Mouse (Mus musculus): ENCODE measurements around the gene Fam185a. TPM values are rescaled to one million over a fixed set of nuclear protein-coding genes. Genes with fewer than 3 reads are reported as not detected.

Gene Fam185a
- total and polyA plus RNA-seq, 3 experiments = 4.5 to 19.9 (median 18.4) TPM

DNA sequence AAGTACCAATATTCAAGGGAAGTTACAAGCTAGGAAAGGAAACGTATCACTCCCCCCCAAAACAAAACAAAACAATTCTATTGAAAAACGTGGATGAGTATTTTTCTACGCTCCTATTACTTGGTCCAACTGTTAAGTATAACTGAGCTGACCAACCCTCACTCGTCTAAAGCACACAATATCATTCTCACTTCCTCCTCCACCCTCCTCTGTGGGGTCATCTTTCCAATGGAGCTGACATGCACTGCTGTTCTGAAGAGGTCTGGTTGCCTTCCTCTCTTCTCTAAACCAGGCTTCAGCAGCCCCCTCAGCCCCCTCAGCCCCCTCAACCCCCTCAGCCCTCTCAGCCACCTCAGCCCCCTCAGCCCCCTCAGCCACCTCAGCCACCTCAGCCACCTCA is 85.0 kb downstream of the Fam185a start:
- DNase-seq = no peak
- no peaks in the 10 kb centered on the region for H3K79me2 ChIP-seq (replicated peaks; ENCODE audit: control insufficient read depth, insufficient read depth, low read length)
- WGBS = 59% methylated on average over 4 of the region's 4 CpGs
- intact Hi-C loops (cut with DNase I) = no loop called here
- no peak overlapping the region for H3K9ac ChIP-seq (ENCODE audit: low read depth, low read length)
- no peak overlapping the region for H3K4me3 ChIP-seq
- H3K27me3 ChIP-seq (ENCODE audit: control insufficient read depth, insufficient read depth, low read length) = no peaks in the 10 kb centered on the region
- H3K4me1 ChIP-seq (ENCODE audit: control insufficient read depth, insufficient read depth, low read length) = no peaks in the 10 kb centered on the region
- TF ChIP-seq EP300 (IDR thresholded peaks at IDR 0.05; ENCODE audit: insufficient read depth, low read depth, low read length) = no peak
- no peak for TF ChIP-seq CTCF (IDR thresholded peaks at IDR 0.05)
- TF ChIP-seq POLR2A (IDR thresholded peaks at IDR 0.05; ENCODE audit: insufficient read depth, low read depth, low read length) = no peak
- H3K27ac ChIP-seq = no peak overlapping the region
- H3K36me3 ChIP-seq (ENCODE audit: control insufficient read depth, insufficient read depth, low read length) = no peaks in the 10 kb centered on the region

DNA sequence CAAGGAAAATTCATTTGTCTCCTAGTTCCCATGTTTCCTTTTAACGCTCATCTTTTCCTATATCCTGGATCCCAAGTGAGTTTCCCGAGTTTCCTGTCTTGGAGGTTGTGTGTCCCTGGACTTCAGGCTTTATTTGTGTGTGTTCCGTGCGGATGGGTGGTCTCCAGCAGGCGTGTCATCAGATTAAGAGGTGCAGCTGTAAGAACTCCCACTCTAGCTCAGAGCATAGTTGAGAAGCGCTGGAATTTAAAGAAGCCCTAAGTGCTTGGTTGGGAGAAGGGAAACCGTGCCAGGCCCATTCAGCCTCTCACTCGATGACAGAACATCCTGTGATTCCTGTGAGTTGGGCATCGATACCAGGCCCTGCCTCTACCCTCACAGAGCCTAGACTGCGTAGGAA is 88.6 kb downstream of the Fam185a start:
- no peaks in the 10 kb centered on the region for H3K27me3 ChIP-seq (ENCODE audit: control insufficient read depth, insufficient read depth, low read length)
- no peak for DNase-seq
- H3K9ac ChIP-seq (ENCODE audit: low read depth, low read length) = no peak overlapping the region
- H3K4me1 ChIP-seq (ENCODE audit: control insufficient read depth, insufficient read depth, low read length) = no peaks in the 10 kb centered on the region
- 34% methylated on average over 10 of the region's 10 CpGs for WGBS
- intact Hi-C loops (cut with DNase I) = no loop called here
- no peaks in the 10 kb centered on the region for H3K79me2 ChIP-seq (replicated peaks; ENCODE audit: control insufficient read depth, insufficient read depth, low read length)
- TF ChIP-seq EP300 (IDR thresholded peaks at IDR 0.05; ENCODE audit: insufficient read depth, low read depth, low read length) = no peak
- TF ChIP-seq CTCF (IDR thresholded peaks at IDR 0.05) = no peak
- no peak for TF ChIP-seq POLR2A (IDR thresholded peaks at IDR 0.05; ENCODE audit: insufficient read depth, low read depth, low read length)
- no peaks in the 10 kb centered on the region for H3K36me3 ChIP-seq (ENCODE audit: control insufficient read depth, insufficient read depth, low read length)
- no peak overlapping the region for H3K27ac ChIP-seq
- H3K4me3 ChIP-seq = no peak overlapping the region

DNA sequence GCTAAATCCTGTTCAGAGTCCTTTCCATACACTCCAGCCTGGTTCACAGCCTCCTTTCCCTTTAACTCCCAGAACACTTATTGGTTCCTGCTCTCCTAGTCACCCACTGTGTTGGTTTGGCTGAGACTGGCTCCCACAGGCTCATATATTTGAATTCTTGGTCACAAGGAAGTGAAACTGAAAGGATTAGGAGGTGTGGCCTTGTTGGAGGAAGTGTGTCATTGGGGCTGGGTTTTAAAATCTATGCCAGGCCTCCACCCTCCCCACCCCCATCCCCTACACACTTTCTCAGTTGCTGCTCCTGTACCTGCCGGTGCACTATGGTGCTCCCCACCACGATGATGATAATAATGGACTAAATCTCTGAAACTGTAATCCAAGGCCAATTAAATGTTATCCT is 92.8 kb downstream of the Fam185a start:
- Histone ChIP-seq H3K79me2 (replicated peaks; ENCODE audit: control insufficient read depth, insufficient read depth, low read length) (no peaks in the 10 kb centered on the region), H3K4me1 (ENCODE audit: control insufficient read depth, insufficient read depth, low read length) (no peaks in the 10 kb centered on the region), H3K36me3 (ENCODE audit: control insufficient read depth, insufficient read depth, low read length) (no peaks in the 10 kb centered on the region), H3K27me3 (ENCODE audit: control insufficient read depth, insufficient read depth, low read length) (no peaks in the 10 kb centered on the region), H3K27ac (no peak overlapping the region), H3K4me3 (no peak overlapping the region), H3K9ac (ENCODE audit: low read depth, low read length) (no peak overlapping the region)
- TF ChIP-seq CTCF (IDR thresholded peaks at IDR 0.05) = no peak
- TF ChIP-seq EP300 (IDR thresholded peaks at IDR 0.05; ENCODE audit: insufficient read depth, low read depth, low read length) = no peak
- no peak for TF ChIP-seq POLR2A (IDR thresholded peaks at IDR 0.05; ENCODE audit: insufficient read depth, low read depth, low read length)
- DNase-seq = no peak
- 95% methylated on average over 2 of the region's 2 CpGs for WGBS
- intact Hi-C loops (cut with DNase I) = no loop called here

GRCm38 (mm10) chr5:21518207-21518606 is 93.4 kb downstream of the Fam185a start:
- Histone ChIP-seq H3K27me3 (ENCODE audit: control insufficient read depth, insufficient read depth, low read length) (no peaks in the 10 kb centered on the region), H3K36me3 (ENCODE audit: control insufficient read depth, insufficient read depth, low read length) (no peaks in the 10 kb centered on the region), H3K4me1 (ENCODE audit: control insufficient read depth, insufficient read depth, low read length) (no peaks in the 10 kb centered on the region), H3K4me3 (no peak overlapping the region), H3K27ac (no peak overlapping the region), H3K9ac (ENCODE audit: low read depth, low read length) (no peak overlapping the region), H3K79me2 (replicated peaks; ENCODE audit: control insufficient read depth, insufficient read depth, low read length) (no peaks in the 10 kb centered on the region)
- no peak for DNase-seq
- 88% methylated on average over 4 of the region's 4 CpGs for WGBS
- intact Hi-C loops (cut with DNase I) = no loop called here
- TF ChIP-seq CTCF (IDR thresholded peaks at IDR 0.05) (no peak), POLR2A (IDR thresholded peaks at IDR 0.05; ENCODE audit: insufficient read depth, low read depth, low read length) (no peak)

GRCm38 (mm10) chr5:21519166-21519565 is 94.4 kb downstream of the Fam185a start:
- DNase-seq = no peak
- no peak overlapping the region for H3K9ac ChIP-seq (ENCODE audit: low read depth, low read length)
- no peak overlapping the region for H3K4me3 ChIP-seq
- no peaks in the 10 kb centered on the region for H3K4me1 ChIP-seq (ENCODE audit: control insufficient read depth, insufficient read depth, low read length)
- TF ChIP-seq EP300 (IDR thresholded peaks at IDR 0.05; ENCODE audit: insufficient read depth, low read depth, low read length) = no peak
- no peak for TF ChIP-seq POLR2A (IDR thresholded peaks at IDR 0.05; ENCODE audit: insufficient read depth, low read depth, low read length)
- TF ChIP-seq CTCF (IDR thresholded peaks at IDR 0.05) = no peak
- intact Hi-C loops (cut with DNase I) = no loop called here
- no peaks in the 10 kb centered on the region for H3K79me2 ChIP-seq (replicated peaks; ENCODE audit: control insufficient read depth, insufficient read depth, low read length)
- WGBS = 82% methylated on average over 3 of the region's 3 CpGs
- H3K36me3 ChIP-seq (ENCODE audit: control insufficient read depth, insufficient read depth, low read length) = no peaks in the 10 kb centered on the region
- H3K27ac ChIP-seq = no peak overlapping the region
- H3K27me3 ChIP-seq (ENCODE audit: control insufficient read depth, insufficient read depth, low read length) = no peaks in the 10 kb centered on the region

GRCm38 (mm10) chr5:21526835-21527485 is 102.2 kb downstream of the Fam185a start:
- TF ChIP-seq POLR2A (IDR thresholded peaks at IDR 0.05; ENCODE audit: insufficient read depth, low read depth, low read length) = no peak
- TF ChIP-seq CTCF (IDR thresholded peaks at IDR 0.05) = no peak
- no peak for TF ChIP-seq EP300 (IDR thresholded peaks at IDR 0.05; ENCODE audit: insufficient read depth, low read depth, low read length)
- no peaks in the 10 kb centered on the region for H3K27me3 ChIP-seq (ENCODE audit: control insufficient read depth, insufficient read depth, low read length)
- H3K4me1 ChIP-seq (ENCODE audit: control insufficient read depth, insufficient read depth, low read length) = peaks cover 4% of the 10 kb centered on the region
- 56% methylated on average over 11 of the region's 11 CpGs for WGBS
- no peaks in the 10 kb centered on the region for H3K79me2 ChIP-seq (replicated peaks; ENCODE audit: control insufficient read depth, insufficient read depth, low read length)
- no peak for DNase-seq
- no peak overlapping the region for H3K4me3 ChIP-seq
- intact Hi-C loops (cut with DNase I) = no loop called here
- no peak overlapping the region for H3K9ac ChIP-seq (ENCODE audit: low read depth, low read length)
- H3K36me3 ChIP-seq (ENCODE audit: control insufficient read depth, insufficient read depth, low read length) = no peaks in the 10 kb centered on the region
- H3K27ac ChIP-seq = peak overlapping the region; percentile 47
